Mouse (Mus musculus) lung, embryonic 14.5 days (tissue): ENCODE results near the gene Tspan9. TPM values are rescaled to one million over a fixed set of nuclear protein-coding genes. Genes with fewer than 3 reads are reported as not detected.

ENCODE experiments used
- ATAC-seq: fragments of 200-750 bp; cut with Nextera tagmentation; 2 replicates; pipeline ENCODE4 v1.8.0; 2017; ENCODE audit warnings: mild to moderate bottlenecking, moderate TSS enrichment, moderate library complexity; ENCODE audit not compliant: insufficient read depth
- DNase-seq: peaks from one replicate; pipeline ENCODE4 v3.0.0-alpha.2; 2015
- H3K27ac ChIP-seq: fragments of 300-500 bp; sonication (generic); 2 replicates; pipeline ENCODE4 v1.5.1; 2014; ENCODE audit warnings: low read depth, mild to moderate bottlenecking, moderate library complexity
- H3K27me3 ChIP-seq: fragments of 300-500 bp; sonication (generic); 2 replicates; pipeline ENCODE4 v1.6.1; 2014; ENCODE audit warnings: low read length, control low read depth; ENCODE audit not compliant: insufficient read depth
- H3K36me3 ChIP-seq: fragments of 300-500 bp; sonication (generic); 2 replicates; pipeline ENCODE4 v1.6.1; 2014; ENCODE audit warnings: control low read depth; ENCODE audit not compliant: insufficient read depth
- H3K4me1 ChIP-seq: fragments of 300-500 bp; sonication (generic); 2 replicates; pipeline ENCODE4 v1.6.1; 2014; ENCODE audit warnings: antibody characterized with exemption, control low read depth; ENCODE audit not compliant: insufficient read depth
- H3K4me2 ChIP-seq: fragments of 300-500 bp; sonication (generic); 2 replicates; pipeline ENCODE4 v1.6.1; 2014; ENCODE audit warnings: mild to moderate bottlenecking
- H3K4me3 ChIP-seq: fragments of 300-500 bp; sonication (generic); 2 replicates; pipeline ENCODE4 v1.5.1; 2014; ENCODE audit warnings: low read depth, low read length
- H3K9ac ChIP-seq: fragments of 300-500 bp; sonication (generic); 2 replicates; pipeline ENCODE4 v1.6.1; 2014
- H3K9me3 ChIP-seq: fragments of 300-500 bp; sonication (generic); 2 replicates; pipeline ENCODE4 v1.6.1; 2016; ENCODE audit warnings: low read depth, low read length, control low read depth
- CTCF ChIP-seq: IDR thresholded peaks from 2 replicates; pipeline ENCODE4 v1.5.1; 2016; ENCODE audit warnings: antibody characterized with exemption, low read depth
- WGBS: fragments of 180-500 bp; shearing (Covaris S2); extraction: QIAGEN DNeasy Blood & Tissue Kit; methylation state at CpG from one replicate; pipeline ENCODE4 v1.1.7; 2014; 5-methylcytosine and 5-hydroxymethylcytosine counted together
- polyA plus RNA-seq: library from polyadenylated mRNA; unstranded; fragments of >200 nt; fragmentation: Nextera tagmentation; extraction: Ambion mirVana; gene quantifications from 2 replicates; pipeline ENCODE4 v1.2.1, GENCODE M21; 2014

Gene Tspan9
- polyA plus RNA-seq, 1 experiment from 2014 or later, result 118 TPM

DNA sequence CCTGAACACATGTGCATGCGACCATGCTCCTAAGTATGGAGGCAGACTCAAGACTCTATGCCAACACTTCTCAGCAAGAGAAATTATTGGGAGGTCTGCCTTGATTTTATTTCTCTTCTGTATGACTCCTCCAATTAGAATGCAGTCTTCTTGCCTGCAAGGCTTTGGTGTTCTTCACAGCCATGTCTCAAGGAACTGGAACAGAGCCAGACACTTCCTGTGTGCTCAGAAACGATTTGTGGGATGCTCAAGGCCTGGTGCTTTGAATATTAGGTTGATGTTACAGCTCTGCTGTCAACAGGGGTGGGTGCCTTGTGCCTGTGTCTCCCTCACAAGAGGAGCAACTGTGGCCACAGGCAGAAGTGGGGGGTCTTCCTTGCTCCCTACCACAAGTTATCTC, 22.2 kb upstream of the Tspan9 start:
- Histone ChIP-seq H3K4me2 (no peak overlapping the region), H3K4me1 (0 out of 2 replicates have a peak, but pooled peaks cover 2% of the 10 kb centered on the region), H3K36me3 (no peaks in the 10 kb centered on the region), H3K27ac (no peak overlapping the region), H3K4me3 (no peak overlapping the region), H3K27me3 (no peaks in the 10 kb centered on the region), H3K9ac (no peak overlapping the region), H3K9me3 (no peaks in the 10 kb centered on the region)
- 56% methylated on average over 2 of the region's 2 CpGs for WGBS
- no peak for ATAC-seq
- TF ChIP-seq CTCF, result no peak
- DNase-seq, result peak; percentile 61

DNA sequence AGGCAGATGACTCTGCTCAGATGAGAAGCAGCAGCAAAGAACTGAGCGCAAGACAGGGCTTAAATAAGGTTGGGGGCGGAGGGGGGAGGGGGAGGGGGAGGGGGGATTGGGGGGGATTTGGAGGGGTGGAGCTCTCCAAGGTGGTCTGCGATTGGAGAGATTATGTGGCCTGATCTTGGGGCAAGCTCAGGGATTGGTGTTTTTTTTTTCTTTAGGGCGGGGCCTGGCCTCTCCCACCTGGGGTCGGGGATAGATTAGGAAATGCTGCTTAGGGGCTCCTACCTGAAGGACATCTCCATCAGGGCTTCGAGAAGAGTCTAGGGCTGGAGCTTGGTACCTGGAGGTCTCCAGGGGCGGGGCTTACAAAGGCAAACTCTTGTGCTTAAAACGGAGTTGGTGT, 21.2 kb upstream of the Tspan9 start:
- ATAC-seq (no peak), DNase-seq (no peak)
- H3K4me1 ChIP-seq, result 0 out of 2 replicates have a peak, but pooled peaks cover 2% of the 10 kb centered on the region
- no peak for TF ChIP-seq CTCF
- WGBS, result 74% methylated on average over 8 of the region's 8 CpGs
- no peaks in the 10 kb centered on the region for H3K9me3 ChIP-seq
- H3K4me3 ChIP-seq, result no peak overlapping the region
- no peak overlapping the region for H3K9ac ChIP-seq
- H3K27ac ChIP-seq, result no peak overlapping the region
- H3K4me2 ChIP-seq, result no peak overlapping the region
- H3K27me3 ChIP-seq, result no peaks in the 10 kb centered on the region
- no peaks in the 10 kb centered on the region for H3K36me3 ChIP-seq

DNA sequence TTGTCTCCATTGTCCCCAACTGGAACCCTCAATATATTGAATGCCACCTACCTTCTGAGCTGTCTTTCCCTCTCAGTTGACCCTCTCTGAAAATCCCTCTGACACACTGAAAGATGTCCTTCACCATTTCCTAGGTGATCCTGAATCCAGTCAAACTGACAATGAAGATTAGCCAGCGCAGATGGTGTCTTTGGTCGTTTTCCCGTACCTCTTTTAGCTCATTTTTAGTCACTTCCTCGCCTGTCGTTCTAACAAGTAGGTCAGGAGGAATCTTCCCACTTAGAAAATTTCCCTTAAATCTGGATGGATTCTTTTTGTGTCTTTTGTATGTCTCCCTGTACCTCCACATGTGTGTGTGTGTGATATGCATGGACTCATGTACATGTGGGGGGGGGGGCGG, 15.7 kb upstream of the Tspan9 start:
- no peak for ATAC-seq
- Histone ChIP-seq H3K4me3 (no peak overlapping the region), H3K9me3 (no peaks in the 10 kb centered on the region), H3K4me2 (no peak overlapping the region), H3K27ac (no peak overlapping the region), H3K36me3 (no peaks in the 10 kb centered on the region), H3K9ac (no peak overlapping the region), H3K27me3 (no peaks in the 10 kb centered on the region), H3K4me1 (no peaks in the 10 kb centered on the region)
- no peak for DNase-seq
- no peak for TF ChIP-seq CTCF
- WGBS, result 80% methylated on average over 6 of the region's 6 CpGs

DNA sequence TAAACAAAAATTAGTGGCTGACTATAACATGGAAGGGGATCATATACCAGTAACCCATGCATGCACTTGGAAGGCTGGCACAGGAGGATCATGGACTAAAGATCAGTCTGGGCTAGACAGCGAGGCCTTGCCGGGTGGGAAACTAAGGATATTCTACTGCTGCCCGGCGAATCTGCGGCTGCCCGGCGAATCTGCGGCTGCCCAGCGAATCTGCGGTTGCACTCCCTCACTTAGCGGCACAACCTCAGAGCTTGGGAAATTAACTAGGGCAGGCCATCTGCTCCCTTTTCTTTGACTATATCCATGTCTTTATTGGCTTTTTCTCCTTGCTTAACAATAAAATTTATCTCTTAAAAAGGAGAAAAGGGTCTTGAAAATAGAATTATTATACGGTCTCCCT, 14.6 kb upstream of the Tspan9 start:
- Histone ChIP-seq H3K27ac (no peak overlapping the region), H3K36me3 (no peaks in the 10 kb centered on the region), H3K9ac (no peak overlapping the region), H3K4me2 (no peak overlapping the region), H3K9me3 (no peaks in the 10 kb centered on the region), H3K27me3 (no peaks in the 10 kb centered on the region), H3K4me1 (no peaks in the 10 kb centered on the region), H3K4me3 (no peak overlapping the region)
- 60% methylated on average over 12 of the region's 12 CpGs for WGBS
- no peak for TF ChIP-seq CTCF
- no peak for ATAC-seq
- DNase-seq, result no peak

DNA sequence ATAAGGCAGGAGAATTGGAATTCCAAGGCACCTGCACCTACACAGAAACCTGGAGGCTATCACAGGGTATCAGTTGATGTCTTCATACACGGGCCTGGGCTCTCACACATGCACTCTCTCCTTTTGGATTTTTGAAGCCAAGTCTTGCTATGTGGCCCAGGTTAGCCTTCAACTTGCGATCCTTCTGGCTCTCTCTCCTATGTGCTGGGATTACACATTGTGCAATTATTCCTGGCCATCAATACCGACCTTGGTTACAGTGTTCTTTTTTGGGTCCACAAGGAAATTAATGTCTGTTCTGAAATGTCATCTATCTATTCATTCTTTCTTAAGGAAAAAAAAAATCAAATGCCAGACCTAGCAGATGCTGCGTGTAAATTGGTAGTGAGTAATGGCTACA, 13.1 kb upstream of the Tspan9 start:
- Histone ChIP-seq H3K9me3 (no peaks in the 10 kb centered on the region), H3K4me3 (no peak overlapping the region), H3K4me1 (no peaks in the 10 kb centered on the region), H3K27me3 (no peaks in the 10 kb centered on the region), H3K27ac (no peak overlapping the region), H3K36me3 (no peaks in the 10 kb centered on the region), H3K9ac (no peak overlapping the region), H3K4me2 (no peak overlapping the region)
- DNase-seq (no peak), ATAC-seq (no peak)
- WGBS, result 70% methylated on average over 4 of the region's 4 CpGs
- TF ChIP-seq CTCF, result no peak

DNA sequence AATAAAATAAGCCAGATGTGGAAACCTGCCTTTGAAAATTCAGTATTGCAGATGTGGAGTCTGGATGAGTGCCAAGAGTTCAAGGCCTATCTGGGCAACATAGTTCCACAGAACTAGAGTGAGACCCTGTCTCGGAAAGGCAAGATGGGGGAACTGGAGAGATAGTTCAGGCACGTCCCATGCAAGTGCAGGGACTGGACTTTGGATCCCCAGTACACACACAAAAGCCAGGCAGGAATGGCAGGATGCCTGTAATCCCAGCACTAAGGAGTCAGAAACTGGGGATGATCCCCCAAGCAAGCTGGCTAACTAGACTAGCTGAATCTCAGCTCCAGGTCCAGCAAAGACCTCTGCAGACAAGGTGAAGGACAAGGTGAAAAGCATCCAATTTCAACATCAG, 12.5 kb upstream of the Tspan9 start:
- ATAC-seq (no peak), DNase-seq (no peak)
- Histone ChIP-seq H3K9ac (no peak overlapping the region), H3K4me1 (no peaks in the 10 kb centered on the region), H3K27me3 (no peaks in the 10 kb centered on the region), H3K27ac (no peak overlapping the region), H3K36me3 (no peaks in the 10 kb centered on the region), H3K4me2 (no peak overlapping the region), H3K4me3 (no peak overlapping the region), H3K9me3 (no peaks in the 10 kb centered on the region)
- TF ChIP-seq CTCF, result no peak
- 48% methylated on average over 2 of the region's 2 CpGs for WGBS

DNA sequence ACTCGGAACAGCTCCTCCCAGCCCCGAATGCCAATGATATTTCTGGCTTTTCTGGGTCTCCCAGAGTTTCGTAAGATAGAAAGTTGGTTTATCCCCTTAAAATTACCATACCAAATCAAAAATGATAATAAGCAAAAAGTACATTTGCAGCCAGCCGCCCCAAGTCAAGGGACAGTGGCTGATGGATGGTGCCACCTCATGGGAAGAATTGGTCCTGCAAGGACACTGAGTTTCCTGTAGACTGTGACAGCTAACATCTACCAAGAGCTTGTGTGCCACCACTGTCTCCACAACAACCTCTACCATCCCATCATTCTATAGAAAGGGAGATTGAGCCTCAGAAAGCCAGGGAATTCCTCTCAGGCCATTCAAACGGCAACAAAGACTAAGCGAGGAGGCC, 2.4 kb upstream of the Tspan9 start:
- H3K9me3 ChIP-seq, result no peaks in the 10 kb centered on the region
- DNase-seq (peak; percentile 79), ATAC-seq (no peak)
- no peak overlapping the region for H3K9ac ChIP-seq
- H3K27me3 ChIP-seq, result no peaks in the 10 kb centered on the region
- peak; percentile 81 for TF ChIP-seq CTCF
- H3K36me3 ChIP-seq, result no peaks in the 10 kb centered on the region
- no peak overlapping the region for H3K4me3 ChIP-seq
- H3K4me1 ChIP-seq, result peaks cover 7% of the 10 kb centered on the region
- no peak overlapping the region for H3K27ac ChIP-seq
- no peak overlapping the region for H3K4me2 ChIP-seq
- WGBS, result 53% methylated on average over 6 of the region's 6 CpGs
